In the genomic region with DNA sequence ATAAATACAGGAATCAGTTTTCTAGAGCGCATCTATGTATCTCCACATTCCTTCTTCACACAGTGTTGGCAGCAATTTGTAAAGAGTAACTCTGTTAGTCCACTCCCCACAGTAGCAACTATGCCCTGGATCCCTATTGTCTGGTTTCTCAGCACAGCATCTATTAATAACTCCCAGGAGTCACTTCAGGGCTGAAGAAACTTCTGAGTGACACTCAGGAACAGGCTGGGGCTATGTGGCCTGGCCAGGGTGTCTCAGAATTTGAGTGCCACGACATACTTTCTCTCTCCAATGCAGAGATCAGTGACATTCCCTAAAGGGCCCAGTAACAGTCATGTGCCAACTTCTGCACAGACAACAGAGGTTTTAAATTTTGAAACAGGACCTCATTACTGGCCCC, we compare ENCODE assay signal across 28 mouse cellular contexts.
DNase-seq lines count a peak whose midpoint lies in the region; ATAC-seq and TF ChIP-seq lines count a peak whose summit lies in the region.
"Had no signal": no experiment of that assay in that cellular context is flagged by ENCODE, and none has a peak within 500 bp of the region (broad histone marks: within the 10 kb centered on the region; RNA-seq: fewer than 3 reads in every experiment).

No protein-coding gene starts in this region.

- H3K4me2 ChIP-seq in heart, embryonic 16.5 days (ENCODE audit: low read depth, low read length): no peak overlapping the region
- H3K4me2 ChIP-seq in myocyte (ENCODE audit: low read depth): peak overlapping the region; percentile 69
- H3K4me2 ChIP-seq: embryonic facial prominence, embryonic 15.5 days; forebrain, embryonic 13.5 days; hindbrain, embryonic 13.5 days; limb, embryonic 13.5 days; liver, embryonic 11.5 days; midbrain, embryonic 13.5 days had no signal

- peaks cover 10% of the 10 kb centered on the region for H3K36me3 ChIP-seq in heart, adult 2 months (ENCODE audit: control insufficient read depth, insufficient read depth, low read length)
- H3K36me3 ChIP-seq in heart, embryonic 16.5 days (ENCODE audit: control insufficient read depth, insufficient read depth): 0 out of 2 replicates have a peak, but pooled peaks cover 4% of the 10 kb centered on the region
- no peaks in the 10 kb centered on the region for H3K36me3 ChIP-seq in myocyte (ENCODE audit: control insufficient read depth, insufficient read depth)
- H3K36me3 ChIP-seq: heart, embryonic 15.5 days had no signal

- H3K27me3 ChIP-seq in heart, adult 2 months (ENCODE audit: control insufficient read depth, insufficient read depth, low read length): no peaks in the 10 kb centered on the region
- no peaks in the 10 kb centered on the region for H3K27me3 ChIP-seq in heart, embryonic 16.5 days (ENCODE audit: control insufficient read depth, insufficient read depth, low read length)
- H3K27me3 ChIP-seq in myocyte (ENCODE audit: control insufficient read depth, insufficient read depth, insufficient read length): no peaks in the 10 kb centered on the region
- H3K27me3 ChIP-seq: embryonic facial prominence, embryonic 15.5 days; forebrain, embryonic 13.5 days; heart, embryonic 15.5 days; hindbrain, embryonic 13.5 days; limb, embryonic 13.5 days; midbrain, embryonic 13.5 days had no signal

- H3K27ac ChIP-seq in heart, adult 2 months: peak overlapping the region; percentile 31
- H3K27ac ChIP-seq in heart, embryonic 16.5 days (ENCODE audit: low read length): no peak overlapping the region
- H3K27ac ChIP-seq: embryonic facial prominence, embryonic 10.5 days; embryonic facial prominence, embryonic 15.5 days; forebrain, embryonic 13.5 days; heart, embryonic 15.5 days; hindbrain, embryonic 13.5 days; limb, embryonic 13.5 days; midbrain, embryonic 13.5 days had no signal

- DNase-seq in heart, adult 2 months: no peak
- no peak for DNase-seq in heart, postnatal 36 days
- no peak for DNase-seq in heart, adult 8-10 months (ENCODE audit: low spot score)
- DNase-seq in Muller cell, postnatal 12 days (ENCODE audit: inconsistent ontology term): peak; percentile 56
- DNase-seq in right cerebral cortex, postnatal 14 days: no peak
- DNase-seq in spleen, adult 18-20 months: no peak
- DNase-seq: adrenal gland, adult 8-10 months; cerebellum, adult 8-10 months; cerebellum, postnatal 25 days; gastrocnemius, postnatal 36 days; kidney, postnatal 14 days; layer of hippocampus, adult 9-11 months; lung, postnatal 4 days; right cerebral cortex, adult 18-20 months; right cerebral cortex, postnatal 4 days; thymus, postnatal 4 days had no signal

- H3K9me3 ChIP-seq in heart, embryonic 16.5 days (replicated peaks; ENCODE audit: control insufficient read depth, low read length): no peaks in the 10 kb centered on the region
- H3K9me3 ChIP-seq: embryonic facial prominence, embryonic 10.5 days; embryonic facial prominence, embryonic 15.5 days; forebrain, embryonic 13.5 days; heart, embryonic 15.5 days; hindbrain, embryonic 13.5 days; limb, embryonic 13.5 days; megakaryocyte, embryonic 14.5 days; midbrain, embryonic 13.5 days had no signal

- no peak for TF ChIP-seq POLR2A in heart, adult 2 months (IDR thresholded peaks at IDR 0.05; ENCODE audit: insufficient read depth, low read depth, low read length)
- no peak for TF ChIP-seq POLR2A in myocyte (IDR thresholded peaks at IDR 0.05; ENCODE audit: insufficient read length, low read depth)

- H3K4me1 ChIP-seq in heart, adult 2 months (ENCODE audit: control insufficient read depth, insufficient read depth, low read length): peaks cover 2% of the 10 kb centered on the region
- peaks cover 11% of the 10 kb centered on the region for H3K4me1 ChIP-seq in heart, embryonic 16.5 days (ENCODE audit: control insufficient read depth, insufficient read depth, low read length)
- H3K4me1 ChIP-seq: megakaryocyte, embryonic 14.5 days had no signal

- H3ac ChIP-seq in myocyte (ENCODE audit: control insufficient read depth, insufficient read length): no peak overlapping the region

- no peak for TF ChIP-seq EP300 in heart, adult 2 months (IDR thresholded peaks at IDR 0.05; ENCODE audit: insufficient read depth, low read depth, low read length)

- WGBS in heart, adult 2 months: 43% methylated on average over 2 of the region's 2 CpGs
- WGBS in heart, embryonic 16.5 days: 45% methylated on average over 2 of the region's 2 CpGs

- H3K79me2 ChIP-seq in heart, adult 2 months (replicated peaks; ENCODE audit: control insufficient read depth, insufficient read depth, low read length): no peaks in the 10 kb centered on the region
- H3K79me2 ChIP-seq in myocyte (ENCODE audit: control insufficient read depth, insufficient read depth): no peaks in the 10 kb centered on the region

- intact Hi-C loops in heart, adult 2 months (cut with DNase I): no loop called here
- intact Hi-C loops in heart, postnatal 36 days (cut with DNase I): no loop called here

- H3K9ac ChIP-seq in heart, adult 2 months (ENCODE audit: low read depth, low read length): no peak overlapping the region
- no peak overlapping the region for H3K9ac ChIP-seq in heart, embryonic 16.5 days (ENCODE audit: low read length)
- H3K9ac ChIP-seq: embryonic facial prominence, embryonic 15.5 days; forebrain, embryonic 13.5 days; heart, embryonic 15.5 days; hindbrain, embryonic 13.5 days; limb, embryonic 13.5 days; midbrain, embryonic 13.5 days had no signal

- peak; percentile 52 for ATAC-seq in heart, embryonic 16.5 days (replicated peaks; ENCODE audit: extremely low read depth, insufficient read depth, low FRiP score)
- ATAC-seq: CD4-positive, CD25-positive, alpha-beta regulatory T cell, adult 4 months; forebrain, embryonic 13.5 days; midbrain, embryonic 13.5 days had no signal

- TF ChIP-seq CTCF in heart, adult 2 months (IDR thresholded peaks at IDR 0.05): no peak

- H3K4me3 ChIP-seq in heart, adult 2 months: no peak overlapping the region
- H3K4me3 ChIP-seq in heart, embryonic 16.5 days (ENCODE audit: low read length): no peak overlapping the region
- no peak overlapping the region for H3K4me3 ChIP-seq in myocyte
- H3K4me3 ChIP-seq: embryonic facial prominence, embryonic 10.5 days; embryonic facial prominence, embryonic 15.5 days; forebrain, embryonic 13.5 days; heart, embryonic 15.5 days; hindbrain, embryonic 13.5 days; limb, embryonic 13.5 days; megakaryocyte, embryonic 14.5 days; midbrain, embryonic 13.5 days had no signal

TF ChIP-seq in myocyte, 11 proteins besides CTCF, POLR2A, EP300 and RAD21:
- TF ChIP-seq REST (IDR thresholded peaks at IDR 0.05; ENCODE audit: insufficient read depth, insufficient read length) (no peak), MYOG (IDR thresholded peaks at IDR 0.05; ENCODE audit: control insufficient read depth in 1 of 3, insufficient read depth in 1 of 3, insufficient read length in 2 of 3, low read depth in 2 of 3) (no peak), SRF (IDR thresholded peaks at IDR 0.05; ENCODE audit: control insufficient read depth, insufficient read length, low read depth) (no peak), TCF3 (IDR thresholded peaks at IDR 0.05; ENCODE audit: insufficient read length, low read depth) (no peak), MYOD1 (IDR thresholded peaks at IDR 0.05; ENCODE audit: control insufficient read depth in 1 of 3, insufficient read length in 2 of 3, low read depth in 2 of 3) (no peak), TCF12 (IDR thresholded peaks at IDR 0.05; ENCODE audit: insufficient read depth, poor library complexity, severe bottlenecking) (no peak), POLR2AphosphoS2 (IDR thresholded peaks at IDR 0.05; ENCODE audit: insufficient read length, low read depth) (no peak), CEBPB (IDR thresholded peaks at IDR 0.05; ENCODE audit: insufficient read depth, poor library complexity, severe bottlenecking) (no peak), E2F4 (IDR thresholded peaks at IDR 0.05; ENCODE audit: insufficient read depth) (no peak), MAX (IDR thresholded peaks at IDR 0.05; ENCODE audit: low read depth) (no peak), USF1 (IDR thresholded peaks at IDR 0.05; ENCODE audit: low read depth) (no peak)
TF ChIP-seq in myocyte: peak in this region for 0.
